Mouse (Mus musculus) kidney, embryonic 16.5 days (tissue): ENCODE results near the gene Ffar2. TPM values are rescaled to one million over a fixed set of nuclear protein-coding genes. Genes with fewer than 3 reads are reported as not detected.

Experiments used
- ATAC-seq: fragments of 200-750 bp; cut with Nextera tagmentation; 2 replicates; pipeline ENCODE4 v1.8.0; 2017; ENCODE audit warnings: moderate TSS enrichment; ENCODE audit not compliant: low FRiP score, low TSS enrichment
- H3K27ac ChIP-seq: fragments of 300-500 bp; sonication (generic); 2 replicates; pipeline ENCODE4 v1.5.1; 2014; ENCODE audit warnings: low read length
- H3K27me3 ChIP-seq: fragments of 300-500 bp; sonication (generic); 2 replicates; pipeline ENCODE4 v1.6.1; 2014; ENCODE audit warnings: low read length, control low read depth, mixed read lengths; ENCODE audit not compliant: insufficient read depth
- H3K36me3 ChIP-seq: fragments of 300-500 bp; sonication (generic); 2 replicates; pipeline ENCODE4 v1.6.1; 2014; ENCODE audit warnings: low read length, control low read depth, mixed read lengths; ENCODE audit not compliant: insufficient read depth
- H3K4me1 ChIP-seq: fragments of 300-500 bp; sonication (generic); 2 replicates; pipeline ENCODE4 v1.6.1; 2014; ENCODE audit warnings: low read length, control low read depth, mixed read lengths; ENCODE audit not compliant: insufficient read depth
- H3K4me2 ChIP-seq: fragments of 300-500 bp; sonication (generic); replicated peaks from 2 replicates; pipeline ENCODE4 v1.6.1; 2014; ENCODE audit warnings: low read depth, low read length
- H3K4me3 ChIP-seq: fragments of 300-500 bp; sonication (generic); 2 replicates; pipeline ENCODE4 v1.5.1; 2014; ENCODE audit warnings: mild to moderate bottlenecking, low read length
- H3K9ac ChIP-seq: fragments of 300-500 bp; sonication (generic); replicated peaks from 2 replicates; pipeline ENCODE4 v1.6.1; 2014; ENCODE audit warnings: low read length
- H3K9me3 ChIP-seq: fragments of 300-500 bp; sonication (generic); 2 replicates; pipeline ENCODE4 v1.6.1; 2016; ENCODE audit warnings: low read length, control low read depth
- WGBS: fragments of 180-500 bp; shearing (Covaris S2); extraction: QIAGEN DNeasy Blood & Tissue Kit; methylation state at CpG from one replicate; pipeline ENCODE4 v1.1.7; 2014; 5-methylcytosine and 5-hydroxymethylcytosine counted together
- polyA plus RNA-seq: library from polyadenylated mRNA; unstranded; fragments of >200 nt; fragmentation: Nextera tagmentation; extraction: Ambion mirVana; gene quantifications from 2 replicates; pipeline ENCODE4 v1.2.1, GENCODE M21; 2015

Gene Ffar2
- polyA plus RNA-seq, 1 experiment from 2014 or later = 0.30 TPM

DNA sequence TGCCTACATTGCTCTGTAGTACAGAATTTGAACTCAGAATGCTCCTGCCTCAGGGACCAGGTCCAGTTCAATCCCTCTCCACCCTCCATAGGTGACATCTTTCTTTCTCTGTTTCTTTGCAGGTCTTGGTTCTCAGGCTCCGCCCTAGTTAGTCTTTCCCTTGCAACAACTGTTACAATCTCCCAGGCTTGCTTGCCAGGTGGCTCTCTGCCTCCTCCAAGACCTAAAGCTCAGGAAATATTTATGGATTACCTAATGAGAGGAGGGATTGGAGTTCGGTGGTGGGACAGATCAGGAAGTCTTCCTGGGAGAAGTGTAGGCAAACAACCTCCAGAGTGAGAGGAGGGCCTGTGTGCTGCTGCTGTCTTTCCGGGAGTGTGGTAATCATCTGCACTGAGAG is 40.9 kb downstream of the Ffar2 start:
- 60% methylated on average over 3 of the region's 3 CpGs for WGBS
- no peak overlapping the region for H3K4me3 ChIP-seq
- ATAC-seq = no peak
- no peaks in the 10 kb centered on the region for H3K4me1 ChIP-seq
- H3K27ac ChIP-seq = no peak overlapping the region
- no peaks in the 10 kb centered on the region for H3K36me3 ChIP-seq
- H3K9ac ChIP-seq = no peak overlapping the region
- H3K9me3 ChIP-seq = no peaks in the 10 kb centered on the region
- no peak overlapping the region for H3K4me2 ChIP-seq
- no peaks in the 10 kb centered on the region for H3K27me3 ChIP-seq

DNA sequence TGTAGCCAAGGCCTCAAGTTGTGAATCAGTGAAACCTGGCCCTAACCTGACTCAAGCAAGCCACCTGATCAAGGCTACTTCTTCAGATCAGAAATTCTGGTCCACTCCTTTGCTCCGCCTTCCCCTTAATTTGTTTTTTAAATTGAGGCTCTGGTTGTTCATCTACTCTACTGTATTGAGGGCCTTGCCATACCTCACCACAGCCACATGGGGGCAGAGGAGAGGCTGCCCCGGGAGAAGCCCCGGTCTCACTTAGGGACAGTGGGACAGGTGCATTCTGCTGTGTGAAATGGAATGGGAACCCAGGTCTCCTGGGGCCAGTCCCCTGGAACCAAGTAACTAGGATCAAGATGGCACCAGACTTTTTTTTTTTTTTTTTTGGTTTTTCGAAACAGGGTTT is 41.8 kb downstream of the Ffar2 start:
- no peak overlapping the region for H3K4me2 ChIP-seq
- no peaks in the 10 kb centered on the region for H3K4me1 ChIP-seq
- no peaks in the 10 kb centered on the region for H3K36me3 ChIP-seq
- no peak overlapping the region for H3K27ac ChIP-seq
- no peaks in the 10 kb centered on the region for H3K9me3 ChIP-seq
- 69% methylated on average over 4 of the region's 4 CpGs for WGBS
- H3K9ac ChIP-seq = no peak overlapping the region
- no peak overlapping the region for H3K4me3 ChIP-seq
- ATAC-seq = no peak
- no peaks in the 10 kb centered on the region for H3K27me3 ChIP-seq

DNA sequence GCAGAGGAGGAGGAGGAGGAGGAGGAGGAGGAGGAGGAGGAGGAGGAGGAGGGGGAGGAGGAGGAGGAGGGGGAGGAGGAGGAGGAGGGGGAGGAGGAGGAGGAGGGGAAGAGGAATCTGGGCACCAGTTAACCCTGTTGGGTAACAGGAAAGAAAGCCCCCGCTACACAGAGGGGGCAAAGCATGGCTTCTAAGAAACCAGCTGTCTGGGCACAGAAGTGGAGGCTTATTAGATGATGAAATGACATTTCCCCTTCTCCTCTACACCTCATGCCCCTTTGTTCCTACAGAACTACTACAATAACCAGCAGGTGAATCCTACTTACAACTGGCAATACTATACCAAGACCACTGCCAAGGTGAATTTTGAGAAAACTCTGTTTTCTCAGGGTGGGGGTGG is 45.7 kb downstream of the Ffar2 start:
- WGBS = 92% methylated on average over 1 of the region's 1 CpGs
- Histone ChIP-seq H3K4me2 (no peak overlapping the region), H3K4me1 (no peaks in the 10 kb centered on the region), H3K9ac (no peak overlapping the region), H3K36me3 (no peaks in the 10 kb centered on the region), H3K27ac (no peak overlapping the region), H3K9me3 (no peaks in the 10 kb centered on the region), H3K4me3 (no peak overlapping the region), H3K27me3 (no peaks in the 10 kb centered on the region)
- no peak for ATAC-seq

DNA sequence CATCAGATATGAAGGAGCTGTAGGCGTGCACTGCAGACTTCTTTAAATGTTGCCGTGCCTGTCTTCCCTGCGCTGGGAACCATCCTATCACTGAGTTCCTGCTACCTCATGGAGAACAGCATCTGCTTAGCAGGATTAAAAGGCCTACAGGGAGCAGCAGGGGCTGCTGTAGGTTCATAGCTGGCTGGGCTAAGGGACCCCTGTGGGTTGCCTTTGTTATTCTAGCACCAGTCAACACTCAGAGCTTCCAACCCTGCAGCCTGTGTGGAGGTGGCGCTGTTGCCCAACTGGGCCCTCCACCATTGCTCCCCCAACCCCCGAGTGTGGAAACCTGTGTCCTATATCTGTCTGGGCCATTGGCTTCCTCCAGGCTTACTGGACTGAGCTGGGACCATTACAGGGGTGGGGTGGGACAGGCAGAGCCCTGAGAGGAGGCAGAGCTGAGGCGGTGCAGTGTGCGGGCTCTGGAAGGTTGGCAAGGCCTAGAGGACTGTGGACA is 46.4 kb downstream of the Ffar2 start:
- 59% methylated on average over 7 of the region's 7 CpGs for WGBS
- Histone ChIP-seq H3K36me3 (no peaks in the 10 kb centered on the region), H3K27ac (no peak overlapping the region), H3K9ac (no peak overlapping the region), H3K4me2 (no peak overlapping the region), H3K4me1 (no peaks in the 10 kb centered on the region), H3K9me3 (0 out of 2 replicates have a peak, but pooled peaks cover under 1% of the 10 kb centered on the region), H3K27me3 (no peaks in the 10 kb centered on the region), H3K4me3 (no peak overlapping the region)
- no peak for ATAC-seq

- 84% methylated on average over 9 of the region's 9 CpGs for WGBS
- Histone ChIP-seq H3K9ac (no peak overlapping the region), H3K9me3 (peaks cover 7% of the 10 kb centered on the region; the same call in 1 of the 2 replicates), H3K4me3 (no peak overlapping the region), H3K36me3 (no peaks in the 10 kb centered on the region), H3K4me2 (no peak overlapping the region), H3K4me1 (no peaks in the 10 kb centered on the region), H3K27ac (no peak overlapping the region), H3K27me3 (no peaks in the 10 kb centered on the region)
- no peak for ATAC-seq
Observed at GRCm38 (mm10) chr7:30776104-30776503, 47.5 kb downstream of the Ffar2 start.

- Histone ChIP-seq H3K27ac (no peak overlapping the region), H3K4me1 (no peaks in the 10 kb centered on the region), H3K4me2 (no peak overlapping the region), H3K36me3 (no peaks in the 10 kb centered on the region), H3K9me3 (peaks cover 7% of the 10 kb centered on the region; the same call in 1 of the 2 replicates), H3K27me3 (no peaks in the 10 kb centered on the region), H3K4me3 (no peak overlapping the region), H3K9ac (no peak overlapping the region)
- WGBS = 39% methylated on average over 9 of the region's 9 CpGs
- 0 out of 2 replicates have a peak, but pooled peaks have one; percentile 59 for ATAC-seq
Observed at GRCm38 (mm10) chr7:30769236-30769635, 54.3 kb downstream of the Ffar2 start.

Other genes with a start within 250 kb of the Ffar2 start
- 7.8 and 9.0 TPM in 2 replicates for gene Kmt2b, start 235.0 kb downstream of the Ffar2 start, polyA plus RNA-seq
- gene Zbtb32, start 224.9 kb downstream of the Ffar2 start, polyA plus RNA-seq = 0.77 and 1.3 TPM in 2 replicates
- 7.9 and 13.0 TPM in 2 replicates for gene Upk1a, start 210.9 kb downstream of the Ffar2 start, polyA plus RNA-seq
- gene Cox6b1, start 197.6 kb downstream of the Ffar2 start, polyA plus RNA-seq = 1,049 TPM in 2 replicates
- gene Etv2, start 187.9 kb downstream of the Ffar2 start, polyA plus RNA-seq = not detected in 2 replicates
- gene Rbm42, start 173.5 kb downstream of the Ffar2 start, polyA plus RNA-seq = 111 and 119 TPM in 2 replicates
- 59.4 and 67.0 TPM in 2 replicates for gene Haus5, start 158.8 kb downstream of the Ffar2 start, polyA plus RNA-seq
- not detected in 2 replicates for gene Pmis2, start 152.2 kb downstream of the Ffar2 start, polyA plus RNA-seq
- gene 2200002J24Rik, start 124.8 kb downstream of the Ffar2 start, polyA plus RNA-seq = 0.40 and 0.51 TPM in 2 replicates
- 2.1 and 3.2 TPM in 2 replicates for gene Atp4a, start 111.6 kb downstream of the Ffar2 start, polyA plus RNA-seq
- 209 and 225 TPM in 2 replicates for gene Tmem147, start 94.2 kb downstream of the Ffar2 start, polyA plus RNA-seq
- 0.21 and 0.45 TPM in 2 replicates for gene Gapdhs, start 80.1 kb downstream of the Ffar2 start, polyA plus RNA-seq
- 1.7 and 2.3 TPM in 2 replicates for gene Sbsn, start 72.3 kb downstream of the Ffar2 start, polyA plus RNA-seq
- gene Dmkn, start 60.0 kb downstream of the Ffar2 start, polyA plus RNA-seq = 0.89 and 1.2 TPM in 2 replicates
- 1.0 and 1.5 TPM in 2 replicates for gene Krtdap, start 35.9 kb downstream of the Ffar2 start, polyA plus RNA-seq
- gene Ffar3, start 32.4 kb upstream of the Ffar2 start, polyA plus RNA-seq = 0.12 and 0.24 TPM in 2 replicates
- gene Ffar1, start 37.8 kb upstream of the Ffar2 start, polyA plus RNA-seq = not detected in 2 replicates
- gene Cd22, start 56.6 kb upstream of the Ffar2 start, polyA plus RNA-seq = 0.19 and 0.29 TPM in 2 replicates
- 0.59 and 0.74 TPM in 2 replicates for gene Mag, start 91.1 kb upstream of the Ffar2 start, polyA plus RNA-seq
- not detected in 2 replicates for gene Hamp2, start 100.9 kb upstream of the Ffar2 start, polyA plus RNA-seq
- gene Hamp, start 120.3 kb upstream of the Ffar2 start, polyA plus RNA-seq = not detected in 2 replicates
- gene Usf2, start 133.0 kb upstream of the Ffar2 start, polyA plus RNA-seq = 19.8 and 25.3 TPM in 2 replicates
- gene Lsr, start 149.7 kb upstream of the Ffar2 start, polyA plus RNA-seq = 72.5 and 73.5 TPM in 2 replicates
- gene Fam187b, start 150.0 kb upstream of the Ffar2 start, polyA plus RNA-seq = 8.0 and 9.0 TPM in 2 replicates
- gene Fxyd5, start 218.7 kb upstream of the Ffar2 start, polyA plus RNA-seq = 32.6 and 34.0 TPM in 2 replicates
- 11.1 and 11.4 TPM in 2 replicates for gene Fxyd7, start 227.7 kb upstream of the Ffar2 start, polyA plus RNA-seq
- 45.7 and 48.3 TPM in 2 replicates for gene Fxyd1, start 233.4 kb upstream of the Ffar2 start, polyA plus RNA-seq
- gene Lgi4, start 235.6 kb upstream of the Ffar2 start, polyA plus RNA-seq = 0.32 and 0.33 TPM in 2 replicates